Mouse (Mus musculus) thymus, postnatal 36 days (tissue): Measurements from ENCODE around the gene Slamf9.

Experiments used
- DNase-seq, 2 experiments: peaks; one replicate each; pipeline ENCODE4 v3.0.0; 2022; ENCODE audit warnings: mixed read lengths in 2 of 2

The Slamf9 gene

DNA sequence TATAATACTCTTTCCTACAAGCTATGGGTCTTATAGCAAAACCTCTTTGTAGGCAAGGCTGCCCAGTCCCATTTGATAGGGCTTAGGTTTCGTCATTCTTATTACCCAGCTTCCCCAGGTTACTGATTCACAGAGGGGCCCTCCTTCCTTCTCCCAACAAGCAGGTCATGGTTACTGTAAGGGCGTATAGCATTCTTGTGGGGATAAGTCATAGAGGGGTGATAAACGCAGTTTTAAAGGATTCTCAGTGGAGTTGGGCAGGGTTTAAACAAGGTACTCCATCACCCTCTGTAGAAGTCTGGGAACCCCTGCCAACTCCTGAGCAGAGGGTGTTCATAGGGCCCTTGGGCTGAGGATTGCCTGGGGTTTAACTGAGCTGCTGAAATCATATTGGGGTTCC lies 12.6 kb upstream of the Slamf9 start:
- no peak for DNase-seq

DNA sequence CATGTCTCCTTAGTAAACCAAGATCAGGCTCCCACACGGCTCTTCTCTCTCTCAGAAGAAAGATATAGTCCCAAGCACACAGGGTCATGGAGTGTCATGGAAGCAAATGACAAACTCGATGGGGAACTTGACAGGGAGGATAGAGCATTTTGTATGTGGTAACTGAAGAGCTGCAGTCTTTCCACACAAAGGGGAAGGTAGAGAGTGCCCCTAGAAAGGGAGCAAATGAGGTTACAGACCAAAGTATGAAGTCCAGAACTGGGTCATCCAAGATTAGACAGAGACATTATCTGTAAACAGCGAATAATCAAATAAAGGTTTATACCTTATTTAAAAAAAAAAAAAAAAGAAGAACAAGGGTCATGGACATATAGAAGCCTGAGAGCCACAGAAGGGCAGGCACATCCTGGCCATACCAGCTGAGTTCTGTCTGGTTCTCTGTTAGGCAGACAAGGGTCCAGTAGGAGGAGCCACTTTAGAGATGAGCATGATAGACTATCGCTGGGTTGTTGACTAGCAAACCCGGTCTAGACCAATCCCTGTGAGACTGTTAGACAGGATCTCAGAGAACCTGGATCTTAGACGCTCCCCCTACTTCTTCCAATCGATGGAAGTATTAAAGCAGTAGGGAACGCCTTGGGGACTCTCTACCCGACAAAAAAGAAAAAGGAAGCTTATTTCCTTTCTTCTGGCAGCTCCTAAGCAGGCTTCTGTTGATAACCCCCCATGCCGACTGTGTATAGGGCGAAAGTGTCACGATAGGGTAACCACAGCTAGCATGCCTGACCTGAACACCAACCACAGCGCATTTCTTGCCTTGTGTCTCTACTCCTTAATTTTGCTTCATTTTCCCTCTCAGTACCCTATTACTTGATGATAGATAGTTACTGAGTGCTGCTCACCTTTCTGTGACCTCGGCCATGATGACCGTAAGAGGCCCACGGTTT lies 11.5 kb upstream of the Slamf9 start:
- DNase-seq = no peak

DNA sequence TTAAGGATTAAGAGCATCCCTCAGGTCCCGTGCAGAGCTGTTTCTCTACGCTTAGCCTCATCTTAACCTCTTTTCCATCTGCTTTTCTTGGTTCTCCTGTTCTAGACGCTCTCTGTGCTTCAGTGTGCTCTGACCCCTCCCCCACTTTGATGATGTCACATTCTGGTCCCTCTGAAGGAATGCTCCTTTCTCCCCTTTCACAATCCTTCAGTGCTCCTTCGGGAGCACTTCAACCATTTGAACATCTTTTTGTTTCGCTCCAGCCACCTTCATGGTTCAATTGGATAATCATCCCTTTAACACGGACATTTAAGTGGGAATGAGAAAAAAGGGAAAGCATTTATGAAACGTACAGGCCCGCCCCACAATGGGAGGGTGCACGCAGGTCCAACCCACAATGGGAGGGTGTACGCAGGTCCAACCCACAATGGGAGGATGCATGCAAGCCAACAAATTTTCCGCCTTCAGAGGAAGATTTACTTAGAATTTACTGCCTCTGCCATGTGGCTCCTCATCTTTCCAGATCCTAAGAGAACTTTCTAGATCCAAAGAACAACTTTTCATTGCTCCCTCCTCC lies 6.8 kb upstream of the Slamf9 start:
- DNase-seq = no peak

DNA sequence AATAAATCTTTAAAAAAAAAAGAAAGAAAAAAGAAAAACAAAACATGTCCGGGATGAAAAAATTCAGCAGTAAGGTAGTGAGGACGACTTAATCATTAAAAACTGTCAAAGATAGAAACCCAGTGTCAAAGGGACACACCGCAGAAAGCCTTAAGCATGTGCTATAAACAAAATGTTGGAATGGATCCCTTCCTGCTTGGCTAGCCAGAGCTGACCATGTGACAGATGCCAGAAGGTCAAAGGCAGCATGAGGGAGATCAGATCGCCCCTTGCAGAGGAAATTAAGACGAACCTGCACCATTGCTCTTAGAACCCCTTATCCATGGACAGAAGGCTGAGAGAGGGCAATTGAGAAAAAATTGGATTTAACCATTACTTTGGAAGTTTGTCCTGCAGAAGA lies 5.8 kb upstream of the Slamf9 start:
- no peak for DNase-seq

DNA sequence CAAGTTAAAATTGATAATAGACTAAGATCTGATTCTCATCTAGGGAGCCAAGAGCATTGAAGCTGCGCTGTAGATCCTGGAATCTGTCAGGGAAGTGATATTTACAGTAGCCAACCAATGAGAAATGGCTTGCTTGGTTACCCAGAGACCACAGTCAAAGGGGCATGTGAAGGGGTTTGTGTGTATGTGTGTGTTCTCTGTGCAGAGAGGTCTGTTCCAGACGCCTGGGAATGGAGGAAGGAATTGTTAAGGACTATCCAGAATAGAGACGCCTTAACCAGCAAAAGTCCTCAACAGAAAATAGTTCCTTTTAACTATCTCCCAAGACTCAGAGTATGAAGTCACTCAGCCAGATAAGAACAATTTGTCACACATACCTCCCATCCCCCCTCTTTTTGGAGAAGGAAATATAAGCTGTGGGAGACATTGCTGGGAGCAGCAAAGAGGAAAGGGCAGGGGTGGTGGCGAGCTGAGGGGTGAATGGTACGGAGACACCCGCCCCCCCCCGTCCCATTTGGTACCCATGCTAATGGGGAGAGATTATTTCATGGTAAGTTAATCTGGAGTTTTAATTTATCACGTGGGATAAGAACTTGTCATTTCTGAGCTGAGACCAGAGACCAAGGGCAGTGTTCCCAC lies 5.2 kb upstream of the Slamf9 start:
- no peak for DNase-seq

DNA sequence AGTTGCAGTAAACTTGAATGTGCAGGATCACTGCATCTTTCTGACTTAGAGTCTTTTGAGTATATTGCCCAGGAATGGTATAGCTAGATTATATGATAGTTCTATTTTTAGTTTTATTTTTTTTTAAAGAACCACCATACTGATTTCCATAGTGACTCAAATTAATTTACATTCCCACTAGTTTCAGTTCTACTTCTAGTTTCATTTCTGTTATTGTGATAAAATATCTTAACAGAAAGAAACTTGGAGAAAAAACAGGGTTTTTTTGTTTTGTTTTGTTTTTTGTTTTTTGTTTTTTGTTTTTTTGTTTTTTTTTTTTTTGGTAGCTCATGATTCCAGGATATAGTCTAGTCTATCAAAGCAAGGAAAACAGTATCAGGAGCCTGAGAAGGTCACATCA lies 2.2 kb upstream of the Slamf9 start:
- DNase-seq = no peak

DNA sequence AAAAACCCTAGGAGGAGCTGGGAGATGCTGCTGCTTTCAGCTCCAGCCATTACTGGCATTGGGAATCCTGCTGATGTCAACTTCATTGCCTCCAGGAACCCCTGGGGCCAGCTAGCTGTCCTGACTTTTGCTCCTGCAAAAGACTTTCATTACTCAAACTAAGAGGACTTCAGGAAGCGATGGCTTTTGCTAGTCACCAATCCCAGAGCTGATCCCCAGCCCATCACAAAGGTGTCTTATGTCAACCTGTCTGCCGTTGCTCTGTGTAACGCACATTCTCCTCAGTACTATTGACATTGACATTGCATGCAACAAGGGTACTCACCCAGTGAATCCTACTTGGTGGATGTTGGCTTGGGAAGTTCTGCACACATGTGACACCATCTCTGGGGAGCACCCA lies 962 bp upstream of the Slamf9 start:
- DNase-seq = no peak

DNA sequence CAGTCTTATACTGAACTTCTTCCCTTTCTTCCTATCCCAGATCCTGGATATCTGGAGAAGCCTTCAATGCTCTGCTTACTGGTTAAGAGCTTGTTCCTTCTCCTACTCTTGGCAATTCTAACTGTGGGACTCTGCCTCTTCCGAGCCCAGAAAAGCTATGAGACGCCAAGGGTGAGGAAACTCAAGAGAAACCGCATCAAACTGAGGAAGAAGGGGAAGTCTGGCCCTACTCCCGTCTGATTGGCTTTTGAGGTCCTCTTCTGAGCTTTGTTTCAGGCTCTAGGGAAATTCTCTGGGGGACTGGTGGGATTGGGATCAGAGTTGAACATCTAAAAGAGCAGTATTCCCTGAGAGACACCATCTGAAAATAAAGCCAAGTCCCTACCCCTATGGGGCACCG lies 2.9 kb downstream of the Slamf9 start:
- no peak for DNase-seq

DNA sequence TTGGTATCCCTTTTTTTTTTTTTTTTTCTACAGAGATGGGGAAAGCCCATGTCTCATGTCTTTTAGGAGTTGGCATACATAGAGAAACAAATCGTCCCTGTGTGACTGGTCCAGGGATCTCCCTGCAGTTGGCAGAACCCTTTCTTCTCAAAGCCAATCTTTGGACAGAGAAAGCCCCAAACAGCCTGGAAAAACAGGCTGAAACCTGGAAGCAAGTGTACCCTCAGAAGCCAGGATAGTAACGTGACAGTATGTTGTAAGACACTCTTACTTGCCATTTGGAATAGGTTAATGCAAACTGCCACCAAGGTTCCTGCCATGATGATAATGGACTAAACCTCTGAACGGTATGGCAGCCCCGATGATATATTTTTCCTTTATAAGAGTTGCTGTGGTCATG lies 5.2 kb downstream of the Slamf9 start:
- no peak for DNase-seq

DNA sequence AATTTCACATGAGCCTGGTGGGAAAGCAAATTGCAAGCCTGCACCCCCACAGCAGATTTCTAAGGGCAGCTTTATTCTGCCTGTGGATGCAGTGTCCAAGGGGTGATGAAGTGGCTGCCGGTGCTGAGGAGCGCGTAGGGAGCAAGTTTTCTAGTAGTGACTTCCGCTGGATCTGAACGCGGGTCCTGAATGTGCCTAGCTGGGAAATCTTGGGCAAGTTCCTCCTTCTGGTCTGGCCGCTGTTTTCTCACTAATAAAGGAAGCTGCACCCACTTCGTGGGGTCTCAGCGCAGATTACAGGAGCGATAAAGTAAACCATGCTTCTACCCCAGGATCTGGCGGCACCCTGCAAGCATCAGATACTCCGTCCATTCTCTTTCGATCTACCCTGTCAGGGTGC lies 6.0 kb downstream of the Slamf9 start:
- no peak for DNase-seq

DNA sequence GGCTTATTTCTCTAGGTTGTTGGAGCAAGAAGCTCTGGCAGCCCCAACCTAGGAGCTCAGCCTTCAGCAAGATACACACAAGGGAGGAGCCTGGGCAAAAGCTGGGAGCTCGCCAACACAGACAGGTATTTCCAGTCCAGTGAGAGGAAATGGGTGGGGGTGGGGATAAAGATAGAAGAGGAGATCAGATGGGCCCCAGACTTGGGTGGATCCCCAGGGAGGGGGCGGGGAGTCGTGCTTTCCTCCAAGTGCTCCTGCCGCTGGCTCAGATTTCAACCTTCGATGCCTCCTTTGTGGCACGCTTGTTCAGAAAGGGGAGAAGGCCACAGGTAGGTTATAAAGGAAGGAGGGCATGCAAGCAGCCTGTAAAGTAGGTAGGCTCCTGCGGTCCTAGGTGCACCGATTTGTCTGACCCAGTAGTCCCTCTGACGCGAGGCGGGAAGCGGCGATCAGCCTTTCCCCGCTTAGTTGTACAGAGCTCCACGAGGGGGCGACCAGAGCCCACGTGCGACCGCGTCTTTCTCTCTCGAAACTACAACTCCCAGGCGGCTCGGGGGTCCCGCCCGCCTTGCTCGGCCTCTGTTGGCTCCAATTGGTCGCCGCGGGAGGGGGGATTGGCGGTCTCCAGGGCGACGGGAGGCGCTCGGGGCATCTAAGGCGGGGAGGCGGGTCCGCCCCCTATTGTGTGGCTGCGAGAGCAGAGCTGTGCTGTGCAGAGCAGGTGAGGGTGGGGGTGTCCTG lies 6.6 kb downstream of the Slamf9 start, which contains the start of gene Igsf9:
Gene Igsf9, plus strand, starts transcription at position 249 of the 741 bp plus-strand sequence.
- DNase-seq = peak; percentile 95 to 98

DNA sequence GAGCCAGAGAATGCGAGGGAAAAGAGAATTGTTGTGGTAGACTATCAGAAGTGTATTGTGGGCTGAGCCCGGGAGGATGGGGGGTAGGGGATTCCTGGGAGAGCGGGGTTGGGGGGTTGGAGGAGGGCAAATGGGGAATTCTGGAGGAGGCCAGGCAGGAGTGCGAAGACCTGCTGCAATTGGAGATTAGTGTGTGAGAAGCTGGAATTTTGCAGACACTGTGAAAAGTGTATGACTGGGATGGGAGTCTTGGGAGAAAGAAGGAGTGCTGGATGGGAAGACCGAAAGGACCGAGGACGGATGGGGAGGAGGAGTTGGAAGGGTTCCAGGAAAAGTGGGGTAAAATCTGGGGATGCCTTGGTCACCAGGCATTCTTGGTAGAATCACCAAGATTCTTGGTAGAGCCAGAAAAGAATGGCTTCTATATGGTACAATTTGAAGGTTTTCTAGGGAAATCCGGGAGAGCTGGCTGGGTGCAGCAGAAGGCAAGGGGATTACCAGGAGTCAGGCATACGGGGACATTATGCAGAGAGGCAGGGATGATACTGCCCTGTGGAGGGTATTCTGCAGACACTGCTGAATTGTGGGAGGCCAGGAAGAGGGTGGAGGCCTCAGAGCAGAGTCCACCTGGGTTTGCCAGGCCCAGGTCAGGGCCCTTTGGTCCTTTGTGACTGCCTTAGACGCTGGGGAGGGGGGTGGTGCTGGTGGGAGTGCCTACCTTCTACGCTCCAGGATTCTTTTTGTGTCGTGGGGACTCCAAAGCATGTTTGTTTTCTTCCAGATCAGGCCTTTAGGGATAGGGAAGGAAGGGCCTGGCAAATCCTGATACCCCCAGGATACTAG lies 7.6 kb downstream of the Slamf9 start:
- no peak for DNase-seq

DNA sequence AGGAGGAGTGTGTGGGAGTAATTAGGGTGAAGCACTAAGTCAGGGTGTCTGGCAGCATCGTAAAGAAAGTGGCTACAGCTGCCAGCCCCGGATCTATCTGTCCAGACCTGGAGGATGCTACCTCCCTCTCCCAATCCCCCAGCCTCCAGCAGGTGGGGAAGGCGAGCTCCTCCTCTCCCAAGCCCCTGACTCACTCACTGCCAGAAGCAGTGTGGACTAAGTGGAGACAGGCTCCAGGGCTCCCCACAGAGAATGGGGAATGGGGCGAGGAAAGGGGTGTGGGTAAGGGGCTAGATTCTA lies 8.2 kb downstream of the Slamf9 start:
- peak in 1 of 2 experiments; percentile 9 for DNase-seq

DNA sequence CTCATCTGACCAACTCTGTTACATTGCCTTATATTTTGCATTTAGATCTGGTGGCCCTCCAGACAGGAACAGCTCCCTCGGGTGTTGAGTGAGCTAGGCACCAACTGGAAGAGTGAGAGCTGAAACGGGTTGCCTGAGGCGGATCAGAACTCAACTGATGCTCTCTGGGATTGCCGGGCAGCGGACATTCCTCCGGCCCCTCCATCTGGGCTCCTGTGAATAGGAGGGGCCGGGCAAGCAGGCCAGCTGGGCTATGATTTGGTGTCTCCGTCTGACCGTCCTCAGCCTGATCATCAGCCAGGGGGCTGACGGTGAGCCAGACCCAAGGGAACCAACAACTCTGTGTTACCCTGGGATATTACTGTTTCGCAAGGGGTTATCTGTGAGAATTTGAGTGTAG lies 9.1 kb downstream of the Slamf9 start:
- peak in 1 of 2 experiments; percentile 2 for DNase-seq

DNA sequence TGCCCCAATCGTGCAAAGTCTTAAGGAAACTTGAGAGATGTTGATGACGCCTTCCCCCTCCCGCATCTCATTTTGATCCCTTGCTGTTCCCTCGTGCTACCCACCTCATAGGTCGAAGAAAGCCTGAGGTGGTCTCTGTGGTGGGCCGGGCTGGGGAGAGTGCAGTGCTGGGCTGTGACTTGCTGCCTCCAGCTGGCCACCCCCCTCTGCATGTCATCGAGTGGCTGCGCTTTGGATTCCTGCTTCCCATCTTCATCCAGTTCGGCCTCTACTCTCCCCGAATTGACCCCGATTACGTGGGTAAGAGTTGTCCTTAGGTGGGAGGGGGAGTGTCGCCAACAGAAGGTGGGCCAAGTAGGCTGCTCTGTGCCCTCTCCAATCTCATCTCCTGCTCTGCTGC lies 9.5 kb downstream of the Slamf9 start:
- DNase-seq = peak in 1 of 2 experiments; percentile 3

DNA sequence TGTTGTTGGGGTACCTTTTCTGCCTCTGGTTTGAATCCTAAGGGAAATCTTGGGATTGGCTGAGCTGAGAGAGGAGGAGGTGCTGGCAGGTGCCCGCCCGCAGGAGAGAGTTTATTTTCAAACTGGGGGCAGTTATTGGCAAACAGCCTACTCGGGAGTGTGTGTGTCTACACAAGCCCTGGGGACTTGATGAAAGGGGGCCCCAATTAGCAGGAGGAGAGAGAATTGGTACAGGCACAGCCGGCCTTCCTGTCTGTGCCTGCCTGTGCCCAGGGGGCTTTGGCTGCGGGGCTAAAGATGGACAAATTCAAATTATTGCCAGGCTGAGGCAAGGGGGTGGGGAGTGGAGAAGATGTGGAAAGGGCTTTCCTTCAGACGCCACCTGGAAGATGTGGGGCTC lies 10.7 kb downstream of the Slamf9 start:
- no peak for DNase-seq

DNA sequence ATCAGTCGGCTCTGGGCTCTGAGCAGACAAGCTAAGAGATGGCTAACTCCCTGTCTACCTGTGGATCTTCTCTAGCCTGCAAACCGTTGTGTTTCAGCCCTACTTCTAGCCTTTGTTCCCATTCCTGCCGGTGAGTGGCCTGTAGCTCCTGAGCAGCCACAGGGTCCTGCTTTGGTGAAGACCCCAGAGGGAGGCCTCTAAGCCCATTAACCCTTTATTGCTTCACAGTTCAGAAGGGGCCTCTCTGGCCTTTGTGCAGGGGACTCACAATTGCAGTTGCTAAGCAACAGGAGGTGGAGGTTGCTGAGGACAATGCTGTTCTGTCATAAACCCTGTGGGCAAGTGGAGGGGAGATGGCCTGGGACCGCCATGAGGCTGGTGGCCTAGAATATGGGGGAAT lies 11.1 kb downstream of the Slamf9 start:
- no peak for DNase-seq

DNA sequence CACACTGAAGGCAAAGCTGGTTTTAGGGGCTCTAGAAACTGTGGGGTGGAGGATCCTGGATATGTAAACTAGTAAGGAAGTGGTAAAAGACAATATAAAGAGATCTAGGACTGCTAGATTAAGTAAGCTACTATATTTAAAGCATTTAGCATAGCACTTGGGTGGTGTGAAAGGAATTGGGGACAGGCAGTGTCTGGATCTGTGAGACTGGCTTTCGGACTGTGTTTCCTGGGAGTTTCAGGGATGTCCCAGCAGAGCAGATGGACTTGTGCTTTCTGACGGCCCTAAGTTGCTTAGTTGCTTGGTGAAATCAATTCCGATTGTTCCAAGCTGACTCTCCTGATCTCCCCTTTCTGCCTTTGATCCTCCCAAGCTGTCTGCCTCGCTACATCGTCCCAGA lies 11.5 kb downstream of the Slamf9 start:
- DNase-seq = no peak

DNA sequence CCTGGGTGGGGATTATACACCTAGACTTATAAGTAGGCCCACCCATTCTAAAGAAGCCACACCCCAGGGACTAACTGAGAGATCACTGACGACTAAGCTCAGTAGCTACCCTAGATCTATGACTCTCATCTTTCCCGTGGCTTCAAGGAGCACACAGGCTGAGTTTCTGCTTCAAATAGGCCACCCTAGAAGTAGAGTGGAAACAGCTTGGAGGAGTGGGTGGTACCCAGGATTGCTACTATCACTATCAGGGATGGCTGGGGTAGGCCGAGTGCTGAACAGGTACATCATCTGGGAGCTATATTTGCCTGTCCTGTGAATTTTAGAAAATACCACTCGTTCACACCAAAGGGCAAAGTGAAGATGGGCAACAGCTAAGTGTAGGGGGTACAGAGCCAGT lies 12.7 kb downstream of the Slamf9 start:
- no peak for DNase-seq

DNA sequence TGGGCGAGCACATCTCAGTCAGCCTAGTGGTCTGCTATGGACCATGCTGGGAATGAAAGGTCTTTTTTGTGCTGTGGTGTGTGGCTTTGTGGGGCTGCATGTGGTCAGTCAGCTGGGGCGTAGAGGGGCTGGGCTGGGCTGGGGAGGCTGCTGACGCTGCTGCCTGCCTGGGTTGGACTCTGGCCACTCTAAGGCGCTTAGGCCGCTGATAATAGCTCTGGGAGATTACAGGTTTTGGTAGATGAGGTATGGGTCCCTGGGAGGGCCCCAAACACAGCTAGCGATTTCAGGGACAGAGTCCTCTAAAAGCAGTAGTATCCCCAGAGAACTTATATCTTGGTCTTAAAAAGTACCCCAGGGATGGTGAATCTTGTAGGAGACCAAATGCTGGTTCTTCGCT lies 13.7 kb downstream of the Slamf9 start:
- DNase-seq = no peak

DNA sequence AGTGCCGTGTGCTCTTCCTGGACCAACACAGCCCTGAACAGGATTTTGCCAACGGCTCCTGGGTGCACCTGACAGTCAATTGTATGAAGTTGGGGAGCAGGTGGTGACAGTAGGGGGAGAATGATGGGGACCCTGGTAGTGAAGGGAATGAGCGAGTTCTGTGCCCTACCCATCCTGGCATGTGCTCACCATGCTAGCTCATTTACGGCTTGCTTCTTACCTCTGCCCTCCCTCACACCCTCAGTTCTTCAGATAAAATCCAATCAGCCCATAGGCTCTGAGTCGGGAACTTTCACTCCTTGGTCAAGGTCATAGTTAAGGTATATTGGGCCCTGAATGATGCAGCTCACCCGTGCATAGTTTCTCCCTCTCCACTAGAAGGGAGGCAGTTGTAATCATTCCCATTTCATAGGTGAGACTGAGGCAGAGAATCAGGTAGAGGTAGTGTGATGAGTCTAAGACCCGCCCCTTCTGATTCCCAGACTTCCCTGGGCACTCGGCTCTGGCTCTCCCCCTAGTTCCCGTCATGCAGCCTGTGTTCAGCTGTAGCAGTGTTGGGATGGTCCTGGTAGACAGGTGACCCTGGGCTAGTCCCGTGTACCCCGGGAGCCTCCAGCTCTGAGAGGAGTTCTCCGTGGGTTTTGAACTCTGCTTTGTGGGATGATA lies 14.6 kb downstream of the Slamf9 start:
- no peak for DNase-seq

DNA sequence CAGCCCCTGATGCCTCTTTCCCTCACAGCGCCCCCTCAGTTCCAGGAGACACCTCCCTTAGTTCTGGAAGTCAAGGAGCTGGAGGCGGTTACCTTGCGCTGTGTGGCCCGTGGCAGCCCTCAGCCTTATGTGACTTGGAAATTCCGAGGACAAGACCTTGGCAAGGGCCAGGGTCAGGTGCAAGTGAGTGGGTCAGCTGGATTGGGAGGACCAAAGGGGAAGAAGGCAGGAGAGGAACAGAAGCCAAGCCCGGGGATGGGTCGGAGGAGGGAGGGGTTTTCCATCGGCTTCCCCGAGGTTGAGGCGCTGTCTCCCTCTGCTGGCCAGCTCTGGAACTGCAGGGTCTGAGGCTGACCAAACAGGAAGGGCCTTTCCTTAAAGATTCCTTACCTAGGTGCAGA lies 15.1 kb downstream of the Slamf9 start:
- peak; percentile 75 to 84 for DNase-seq
